Mouse (Mus musculus) heart, embryonic 12.5 days (tissue): ENCODE measurements at regions not wholly inside any gene's neighbourhood (a gene's known extent, or its start where the extent isn't known, plus 50 kb on each side); places are given as distances from the start of the nearest gene placed in this dataset.

ENCODE experiments used
- ATAC-seq: fragments of 200-750 bp; cut with Nextera tagmentation; 2 replicates; pipeline ENCODE4 v1.8.0; 2017; ENCODE audit warnings: moderate TSS enrichment, moderate library complexity; ENCODE audit not compliant: insufficient number of reproducible peaks, low FRiP score
- H3K27ac ChIP-seq: fragments of 300-500 bp; sonication (generic); 2 replicates; pipeline ENCODE4 v1.5.1; 2016; ENCODE audit warnings: mild to moderate bottlenecking, moderate library complexity; ENCODE audit not compliant: poor library complexity, severe bottlenecking
- H3K27me3 ChIP-seq: fragments of 300-500 bp; sonication (generic); replicated peaks from 2 replicates; pipeline ENCODE4 v1.6.1; 2016; ENCODE audit warnings: mild to moderate bottlenecking, moderate library complexity
- H3K36me3 ChIP-seq: fragments of 300-500 bp; sonication (generic); 2 replicates; pipeline ENCODE4 v1.6.1; 2016; ENCODE audit warnings: mild to moderate bottlenecking, moderate library complexity
- H3K4me1 ChIP-seq: fragments of 300-500 bp; sonication (generic); replicated peaks from 2 replicates; pipeline ENCODE4 v1.6.1; 2016; ENCODE audit warnings: mild to moderate bottlenecking
- H3K4me2 ChIP-seq: fragments of 300-500 bp; sonication (generic); 2 replicates; pipeline ENCODE4 v1.6.1; 2016; ENCODE audit warnings: mild to moderate bottlenecking, moderate library complexity
- H3K4me3 ChIP-seq: fragments of 300-500 bp; sonication (generic); 2 replicates; pipeline ENCODE4 v1.5.1; 2016; ENCODE audit warnings: mild to moderate bottlenecking
- H3K9ac ChIP-seq: fragments of 300-500 bp; sonication (generic); 2 replicates; pipeline ENCODE4 v1.6.1; 2016; ENCODE audit warnings: mild to moderate bottlenecking, moderate library complexity
- H3K9me3 ChIP-seq: fragments of 300-500 bp; sonication (generic); replicated peaks from 2 replicates; pipeline ENCODE4 v1.6.1; 2016; ENCODE audit warnings: mild to moderate bottlenecking, moderate library complexity
- WGBS: fragments of 180-500 bp; shearing (Covaris S2); methylation state at CpG from one replicate; pipeline ENCODE4 v1.1.7; 2016; 5-methylcytosine and 5-hydroxymethylcytosine counted together

- Histone ChIP-seq H3K9ac (peak overlapping the region; percentile 59), H3K9me3 (no peaks in the 10 kb centered on the region), H3K27me3 (no peaks in the 10 kb centered on the region), H3K4me1 (peaks cover 72% of the 10 kb centered on the region), H3K4me2 (peak overlapping the region; percentile 62), H3K27ac (peak overlapping the region; percentile 99), H3K36me3 (no peaks in the 10 kb centered on the region), H3K4me3 (no peak overlapping the region)
- ATAC-seq: peak; percentile 90
- 3% methylated on average over 7 of the region's 7 CpGs for WGBS
These were observed 308.6 kb downstream of the Gm49356 start for GRCm38 (mm10) chr15:59197455-59198391.

GRCm38 (mm10) chr15:59201386-59201785 lies 312.3 kb downstream of the Gm49356 start:
- Histone ChIP-seq H3K36me3 (no peaks in the 10 kb centered on the region), H3K4me1 (peaks cover 78% of the 10 kb centered on the region), H3K9me3 (no peaks in the 10 kb centered on the region), H3K4me3 (no peak overlapping the region), H3K9ac (no peak overlapping the region), H3K27ac (peak overlapping the region; percentile 71), H3K4me2 (no peak overlapping the region), H3K27me3 (no peaks in the 10 kb centered on the region)
- 57% methylated on average over 7 of the region's 7 CpGs for WGBS
- no peak for ATAC-seq

DNA sequence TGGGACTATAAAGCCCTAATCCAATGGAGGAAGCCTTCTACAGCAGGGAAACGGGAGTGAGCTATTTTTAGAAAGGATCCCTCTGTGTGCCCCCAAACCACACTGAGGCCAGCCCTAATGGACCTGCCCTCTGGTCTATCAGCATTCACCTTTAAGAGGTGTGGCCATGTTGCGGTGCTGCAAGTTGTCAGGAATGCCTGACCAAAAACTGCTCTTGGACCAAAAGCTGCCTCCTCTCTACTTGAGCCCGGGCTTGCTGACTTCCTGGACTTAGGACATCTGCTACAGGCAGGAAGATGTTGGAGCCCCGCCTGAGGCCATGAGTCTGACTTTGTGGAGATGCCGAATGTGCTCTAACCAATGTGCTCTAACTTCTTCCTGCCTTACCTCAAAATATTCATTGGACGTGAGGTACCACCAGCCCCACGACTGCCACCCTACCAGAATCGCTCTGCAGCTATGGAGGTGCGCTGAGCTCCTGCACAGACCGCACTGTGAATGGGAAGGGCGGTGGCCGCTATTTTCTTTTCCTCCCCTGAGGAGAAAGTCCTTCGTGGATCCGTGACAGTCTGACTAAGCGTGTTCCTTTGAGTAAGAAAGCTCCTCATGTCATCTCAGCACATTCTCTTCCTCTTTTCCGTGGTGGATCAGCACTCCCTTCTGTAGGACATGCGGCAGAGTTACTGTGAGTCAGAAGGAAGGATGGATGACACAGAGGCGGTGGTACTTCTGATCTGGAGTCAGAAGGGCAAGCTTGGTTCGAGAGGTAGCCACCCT lies 313.0 kb downstream of the Gm49356 start:
- H3K27me3 ChIP-seq: no peaks in the 10 kb centered on the region
- no peaks in the 10 kb centered on the region for H3K9me3 ChIP-seq
- H3K36me3 ChIP-seq: no peaks in the 10 kb centered on the region
- no peak overlapping the region for H3K4me3 ChIP-seq
- H3K4me2 ChIP-seq: no peak overlapping the region
- no peak for ATAC-seq
- WGBS: 65% methylated on average over 19 of the region's 19 CpGs
- H3K27ac ChIP-seq: peak overlapping the region; percentile 30
- H3K9ac ChIP-seq: 0 out of 2 replicates have a peak overlapping the region, but pooled peaks have one; percentile 28
- H3K4me1 ChIP-seq: peaks cover 71% of the 10 kb centered on the region

DNA sequence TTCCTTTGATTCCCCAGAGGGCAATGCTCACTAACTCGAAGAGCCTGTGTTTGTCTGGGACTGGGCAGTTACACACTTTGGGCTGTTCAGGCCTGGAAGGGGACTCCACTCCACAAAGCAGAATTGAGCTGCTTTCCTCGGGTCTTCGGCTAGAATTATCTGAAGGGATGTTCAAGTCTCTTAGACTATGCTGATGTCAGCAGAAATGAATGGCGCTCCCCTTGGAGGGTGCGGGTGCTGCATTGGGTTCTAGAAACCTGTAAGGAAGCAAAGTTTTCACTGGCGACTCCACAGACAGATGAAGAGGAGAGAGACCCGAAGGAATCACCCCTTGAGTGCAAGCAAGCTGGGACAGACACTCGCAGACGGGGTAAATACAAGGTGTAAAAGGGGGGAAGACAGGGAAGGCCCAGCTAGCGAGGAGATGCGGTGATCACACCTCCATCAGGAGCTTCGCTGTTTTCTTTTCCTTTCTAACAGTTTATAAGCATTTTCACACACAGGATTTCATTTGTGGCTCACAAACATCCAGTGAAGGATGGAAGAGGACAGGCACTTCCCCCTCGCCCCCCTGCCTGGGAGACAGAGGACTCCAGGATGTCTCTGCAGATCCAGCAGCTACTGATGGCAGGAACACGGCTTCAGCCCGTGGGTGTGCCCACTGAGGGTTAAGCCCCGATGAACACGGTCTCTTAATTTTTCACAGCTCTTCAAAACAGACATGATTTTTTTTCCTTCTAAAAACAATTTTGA lies 314.2 kb downstream of the Gm49356 start:
- Histone ChIP-seq H3K36me3 (no peaks in the 10 kb centered on the region), H3K4me2 (no peak overlapping the region), H3K9ac (0 out of 2 replicates have a peak overlapping the region, but pooled peaks have one; percentile 28), H3K9me3 (no peaks in the 10 kb centered on the region), H3K27ac (peak overlapping the region; percentile 44; the same call in 1 of the 2 replicates), H3K4me3 (no peak overlapping the region), H3K27me3 (no peaks in the 10 kb centered on the region), H3K4me1 (peaks cover 66% of the 10 kb centered on the region)
- 62% methylated on average over 17 of the region's 17 CpGs for WGBS
- ATAC-seq: no peak

DNA sequence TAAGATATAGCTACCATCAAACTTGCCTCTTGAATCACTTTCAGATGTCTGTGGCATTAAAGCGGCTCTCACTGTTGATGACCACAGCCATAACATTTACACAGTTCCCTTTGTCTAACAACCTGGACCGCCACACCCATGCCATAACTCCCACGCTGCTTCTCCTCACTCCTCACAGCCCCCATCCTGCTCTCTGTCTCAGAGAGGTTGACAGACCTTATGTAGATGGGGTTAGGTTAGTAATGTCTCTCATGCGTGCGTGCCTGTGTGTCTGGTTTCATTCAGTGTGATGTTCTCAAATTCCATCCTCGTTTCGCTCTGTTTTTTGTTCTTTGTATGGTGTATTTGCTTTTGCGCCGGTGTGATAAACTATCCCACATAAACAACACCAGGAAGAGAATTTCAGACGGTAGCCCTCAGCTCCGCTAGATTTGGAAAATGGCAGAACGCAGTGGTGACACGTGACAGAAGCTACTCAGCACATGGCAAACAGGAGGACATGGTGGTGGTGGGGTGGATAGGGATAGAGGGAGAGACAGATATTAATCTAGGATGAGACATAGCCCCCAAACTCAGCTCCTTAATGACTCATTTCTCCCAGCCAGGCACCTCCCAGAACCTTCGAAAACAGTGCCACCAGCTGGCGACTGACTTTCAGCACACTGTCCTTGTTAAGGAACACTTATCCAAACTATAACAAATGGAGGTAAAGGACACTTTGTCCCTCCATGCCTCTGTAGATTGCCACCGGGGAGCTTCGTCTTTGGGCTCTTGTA lies 314.9 kb downstream of the Gm49356 start:
- no peaks in the 10 kb centered on the region for H3K36me3 ChIP-seq
- H3K4me1 ChIP-seq: peaks cover 59% of the 10 kb centered on the region
- no peak overlapping the region; the same call in 1 of the 2 replicates for H3K4me2 ChIP-seq
- H3K9me3 ChIP-seq: no peaks in the 10 kb centered on the region
- H3K9ac ChIP-seq: 0 out of 2 replicates have a peak overlapping the region, but pooled peaks have one; percentile 26
- no peak overlapping the region for H3K4me3 ChIP-seq
- 53% methylated on average over 17 of the region's 17 CpGs for WGBS
- H3K27me3 ChIP-seq: no peaks in the 10 kb centered on the region
- ATAC-seq: no peak
- peak overlapping the region; percentile 44 for H3K27ac ChIP-seq

GRCm38 (mm10) chr15:59205091-59205490 lies 316.0 kb downstream of the Gm49356 start:
- Histone ChIP-seq H3K4me1 (peaks cover 57% of the 10 kb centered on the region), H3K27me3 (no peaks in the 10 kb centered on the region), H3K36me3 (no peaks in the 10 kb centered on the region), H3K9me3 (no peaks in the 10 kb centered on the region), H3K4me2 (no peak overlapping the region), H3K4me3 (no peak overlapping the region), H3K9ac (no peak overlapping the region), H3K27ac (peak overlapping the region; percentile 73)
- ATAC-seq: no peak
- 65% methylated on average over 3 of the region's 3 CpGs for WGBS

DNA sequence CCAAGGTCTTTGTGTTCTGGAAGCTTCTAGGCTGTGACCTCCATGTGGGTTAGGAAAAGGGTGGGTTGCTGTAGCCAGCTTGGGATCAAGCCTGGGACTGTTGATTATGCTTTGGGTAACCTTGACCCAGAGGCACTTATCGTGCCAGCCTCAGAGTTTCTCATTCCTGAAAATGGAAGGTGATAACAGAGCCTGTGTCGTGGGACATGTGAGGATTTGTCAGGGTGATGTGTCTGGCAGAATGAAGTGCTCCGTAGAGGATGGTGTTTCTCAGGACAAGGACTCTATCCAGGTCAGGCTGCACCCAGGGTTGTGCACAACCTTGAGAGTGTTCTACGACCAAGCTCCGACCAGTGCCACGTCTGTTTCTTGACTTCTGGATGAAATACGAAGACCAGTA lies 316.4 kb downstream of the Gm49356 start:
- no peak overlapping the region for H3K9ac ChIP-seq
- H3K4me2 ChIP-seq: no peak overlapping the region
- peaks cover 53% of the 10 kb centered on the region for H3K4me1 ChIP-seq
- peak overlapping the region; percentile 73 for H3K27ac ChIP-seq
- H3K9me3 ChIP-seq: no peaks in the 10 kb centered on the region
- peak; percentile 56 for ATAC-seq
- H3K36me3 ChIP-seq: no peaks in the 10 kb centered on the region
- 49% methylated on average over 7 of the region's 7 CpGs for WGBS
- no peak overlapping the region for H3K4me3 ChIP-seq
- no peaks in the 10 kb centered on the region for H3K27me3 ChIP-seq

DNA sequence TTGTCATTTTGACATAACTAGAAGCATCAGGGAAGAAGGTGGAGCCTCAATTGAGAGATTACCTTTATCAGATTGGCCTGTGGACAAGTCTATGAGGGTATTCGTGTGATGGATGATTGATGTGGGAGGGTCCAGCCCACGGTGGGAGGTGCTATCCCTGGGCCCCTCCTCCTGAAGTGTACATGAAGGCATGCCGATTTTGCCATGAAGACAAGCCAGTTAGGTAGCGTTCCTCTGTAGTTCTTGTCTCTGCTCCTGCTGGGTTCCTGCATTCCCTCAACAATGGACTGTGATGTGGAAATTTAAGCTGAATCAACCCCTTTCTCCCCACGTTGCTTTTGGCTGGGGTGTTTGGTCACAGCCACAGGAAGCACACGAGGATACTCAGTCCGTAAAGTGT lies 317.5 kb downstream of the Gm49356 start:
- H3K36me3 ChIP-seq: no peaks in the 10 kb centered on the region
- ATAC-seq: no peak
- WGBS: 76% methylated on average over 7 of the region's 7 CpGs

GRCm38 (mm10) chr15:59207976-59208375 lies 318.9 kb downstream of the Gm49356 start:
- no peak overlapping the region for H3K4me3 ChIP-seq
- no peak overlapping the region for H3K4me2 ChIP-seq
- H3K27ac ChIP-seq: no peak overlapping the region
- WGBS: 44% methylated on average over 4 of the region's 4 CpGs
- H3K36me3 ChIP-seq: no peaks in the 10 kb centered on the region
- peaks cover 29% of the 10 kb centered on the region for H3K4me1 ChIP-seq
- H3K27me3 ChIP-seq: no peaks in the 10 kb centered on the region
- ATAC-seq: no peak
- H3K9ac ChIP-seq: no peak overlapping the region
- H3K9me3 ChIP-seq: no peaks in the 10 kb centered on the region

More for the DNA sequence above, 317.5 kb downstream of the Gm49356 start:
- Histone ChIP-seq H3K9ac (no peak overlapping the region), H3K27me3 (no peaks in the 10 kb centered on the region), H3K4me1 (peaks cover 43% of the 10 kb centered on the region), H3K4me2 (no peak overlapping the region), H3K9me3 (no peaks in the 10 kb centered on the region), H3K4me3 (no peak overlapping the region), H3K27ac (no peak overlapping the region)

DNA sequence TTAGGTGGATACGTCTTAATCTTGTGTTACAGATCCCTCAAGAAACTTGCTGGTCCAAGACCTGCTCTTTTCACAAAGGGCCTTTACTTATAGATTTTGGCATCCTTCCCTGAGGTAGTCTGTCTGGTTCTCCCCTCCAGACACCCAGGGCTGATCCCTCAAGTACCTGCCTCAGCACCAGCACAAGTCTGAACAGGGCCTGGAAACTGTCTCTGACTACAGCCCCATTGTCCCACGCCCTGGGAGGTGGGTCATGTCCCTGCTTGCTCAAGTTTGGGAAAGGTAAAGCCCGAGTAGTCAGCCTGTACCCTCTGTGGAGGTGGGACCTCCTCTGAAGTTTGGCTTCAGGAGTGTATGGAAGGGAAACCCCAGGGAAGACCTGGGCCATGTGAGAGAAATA lies 323.3 kb downstream of the Gm49356 start:
- Histone ChIP-seq H3K27me3 (no peaks in the 10 kb centered on the region), H3K4me1 (peaks cover 4% of the 10 kb centered on the region; the same call in 1 of the 2 replicates), H3K27ac (no peak overlapping the region), H3K9me3 (no peaks in the 10 kb centered on the region), H3K36me3 (no peaks in the 10 kb centered on the region), H3K4me2 (no peak overlapping the region), H3K9ac (no peak overlapping the region), H3K4me3 (no peak overlapping the region)
- 62% methylated on average over 3 of the region's 3 CpGs for whole genome bisulfite sequencing
- no peak for ATAC-seq
